Mouse (Mus musculus) liver, postnatal 0 days (tissue): ENCODE data around the gene Mak. TPM values are rescaled to one million over a fixed set of nuclear protein-coding genes. Genes with fewer than 3 reads are reported as not detected.
A peak's percentile ranks its signal among the peaks of the same experiment; 100 is the strongest.

Experiments
- ATAC-seq: fragments of 200-750 bp; cut with Nextera tagmentation; 2 replicates; pipeline ENCODE4 v1.8.0; 2017; ENCODE audit warnings: mild to moderate bottlenecking, moderate library complexity
- DNase-seq: peaks from one replicate; pipeline ENCODE4 v3.0.0-alpha.2; 2016
- H3K27ac ChIP-seq: fragments of 300-500 bp; sonication (generic); 2 replicates; pipeline ENCODE4 v1.5.1; 2014; ENCODE audit warnings: antibody characterized with exemption, moderate library complexity, mild to moderate bottlenecking, low read depth
- H3K27me3 ChIP-seq: fragments of 300-500 bp; sonication (generic); 2 replicates; pipeline ENCODE4 v1.6.1; 2014; ENCODE audit warnings: low read length, control low read depth, mixed read lengths; ENCODE audit not compliant: insufficient read depth
- H3K36me3 ChIP-seq: fragments of 300-500 bp; sonication (generic); replicated peaks from 2 replicates; pipeline ENCODE4 v1.6.1; 2014; ENCODE audit warnings: mild to moderate bottlenecking, control low read depth, low read length, moderate library complexity, mixed read lengths; ENCODE audit not compliant: insufficient read depth
- H3K4me1 ChIP-seq: fragments of 300-500 bp; sonication (generic); 2 replicates; pipeline ENCODE4 v1.6.1; 2014; ENCODE audit warnings: antibody characterized with exemption, mild to moderate bottlenecking, control low read depth; ENCODE audit not compliant: insufficient read depth
- H3K4me2 ChIP-seq: fragments of 300-500 bp; sonication (generic); 2 replicates; pipeline ENCODE4 v1.6.1; 2014; ENCODE audit warnings: low read depth, mild to moderate bottlenecking, low read length, moderate library complexity, mixed read lengths
- H3K4me3 ChIP-seq: fragments of 300-500 bp; sonication (generic); 2 replicates; pipeline ENCODE4 v1.5.1; 2014; ENCODE audit warnings: low read depth, low read length
- H3K9ac ChIP-seq: fragments of 300-500 bp; sonication (generic); replicated peaks from 2 replicates; pipeline ENCODE4 v1.6.1; 2014; ENCODE audit warnings: mild to moderate bottlenecking, moderate library complexity
- H3K9me3 ChIP-seq: fragments of 300-500 bp; sonication (generic); 2 replicates; pipeline ENCODE4 v1.6.1; 2016; ENCODE audit warnings: mild to moderate bottlenecking, control low read depth, low read length, mixed read lengths
- CTCF ChIP-seq: sonication (generic); IDR thresholded peaks from 2 replicates; pipeline ENCODE4 v1.5.1; 2016; ENCODE audit warnings: antibody characterized with exemption, low read depth
- EP300 ChIP-seq: IDR thresholded peaks from 2 replicates; pipeline ENCODE4 v1.6.1; 2016; ENCODE audit warnings: antibody characterized with exemption, low read depth, mild to moderate bottlenecking
- WGBS: fragments of 180-500 bp; shearing (Covaris S2); extraction: QIAGEN DNeasy Blood & Tissue Kit; methylation state at CpG from one replicate; pipeline ENCODE4 v1.1.7; 2014; ENCODE audit not compliant: insufficient replicate concordance; 5-methylcytosine and 5-hydroxymethylcytosine counted together
- polyA plus RNA-seq: library from polyadenylated mRNA; unstranded; fragments of >200 nt; fragmentation: Nextera tagmentation; extraction: Ambion mirVana; gene quantifications from 2 replicates; pipeline ENCODE4 v1.2.1, GENCODE M21; 2015

Gene Mak
- polyA plus RNA-seq, result 0.04 and 0.08 TPM in 2 replicates

GRCm38 (mm10) chr13:41079421-41079780 lies at the start of gene Mak:
Mak (minus strand) TSS chr13:41079706.
- H3K27ac ChIP-seq, result no peak within 1 kb of the TSS
- H3K9ac ChIP-seq, result no peak within 1 kb of the TSS
- H3K27me3 ChIP-seq, result peaks cover 23% of the 10 kb centered on the region
- H3K9me3 ChIP-seq, result no peaks in the 10 kb centered on the region
- peak within 1 kb of the TSS; percentile 44 for H3K4me3 ChIP-seq
- H3K36me3 ChIP-seq, result no peaks in the 10 kb centered on the region
- peak; percentile 96 for ATAC-seq
- under 1% methylated on average over 36 of the region's 40 CpGs for WGBS
- peak; percentile 85 for DNase-seq
- H3K4me2 ChIP-seq, result peak within 1 kb of the TSS; percentile 73
- H3K4me1 ChIP-seq, result peaks cover 11% of the 10 kb centered on the region
- TF ChIP-seq EP300 (no peak), CTCF (no peak)

- TF ChIP-seq EP300 (no peak), CTCF (no peak)
- no peaks in the 10 kb centered on the region for H3K4me1 ChIP-seq
- no peak overlapping the region for H3K4me3 ChIP-seq
- H3K27me3 ChIP-seq, result no peaks in the 10 kb centered on the region
- H3K9me3 ChIP-seq, result no peaks in the 10 kb centered on the region
- H3K9ac ChIP-seq, result no peak overlapping the region
- ATAC-seq (no peak), DNase-seq (no peak)
- H3K4me2 ChIP-seq, result no peak overlapping the region
- no peaks in the 10 kb centered on the region for H3K36me3 ChIP-seq
- no peak overlapping the region for H3K27ac ChIP-seq
- WGBS, result 82% methylated on average over 8 of the region's 8 CpGs
Measured at GRCm38 (mm10) chr13:41129061-41129460, 49.6 kb upstream of the Mak start.

GRCm38 (mm10) chr13:41128326-41128725 lies 48.8 kb upstream of the Mak start:
- WGBS, result 58% methylated on average over 8 of the region's 8 CpGs
- DNase-seq (no peak), ATAC-seq (no peak)

GRCm38 (mm10) chr13:41123666-41124225 lies 44.2 kb upstream of the Mak start:
- H3K9ac ChIP-seq, result no peak overlapping the region

More at GRCm38 (mm10) chr13:41128326-41128725, 48.8 kb upstream of the Mak start:
- Histone ChIP-seq H3K36me3 (no peaks in the 10 kb centered on the region), H3K9ac (no peak overlapping the region), H3K4me1 (no peaks in the 10 kb centered on the region), H3K9me3 (no peaks in the 10 kb centered on the region), H3K27me3 (no peaks in the 10 kb centered on the region), H3K4me3 (no peak overlapping the region), H3K4me2 (no peak overlapping the region), H3K27ac (no peak overlapping the region)
- no peak for TF ChIP-seq CTCF
- TF ChIP-seq EP300, result no peak

GRCm38 (mm10) chr13:41119152-41119945 lies 39.8 kb upstream of the Mak start:
- no peak overlapping the region for H3K9ac ChIP-seq
- no peaks in the 10 kb centered on the region for H3K9me3 ChIP-seq
- no peak overlapping the region for H3K27ac ChIP-seq
- no peak for TF ChIP-seq CTCF
- TF ChIP-seq EP300, result no peak
- no peak overlapping the region for H3K4me2 ChIP-seq
- WGBS, result 26% methylated on average over 9 of the region's 9 CpGs
- H3K36me3 ChIP-seq, result no peaks in the 10 kb centered on the region
- DNase-seq (no peak), ATAC-seq (no peak)
- no peaks in the 10 kb centered on the region for H3K4me1 ChIP-seq
- H3K4me3 ChIP-seq, result no peak overlapping the region
- H3K27me3 ChIP-seq, result no peaks in the 10 kb centered on the region

More at GRCm38 (mm10) chr13:41123666-41124225, 44.2 kb upstream of the Mak start:
- no peaks in the 10 kb centered on the region for H3K27me3 ChIP-seq
- H3K4me3 ChIP-seq, result no peak overlapping the region
- H3K4me2 ChIP-seq, result no peak overlapping the region
- no peak for ATAC-seq
- TF ChIP-seq CTCF (no peak), EP300 (no peak)
- H3K4me1 ChIP-seq, result no peaks in the 10 kb centered on the region
- DNase-seq, result no peak
- H3K36me3 ChIP-seq, result no peaks in the 10 kb centered on the region
- 89% methylated on average over 6 of the region's 6 CpGs for WGBS
- no peak overlapping the region for H3K27ac ChIP-seq
- H3K9me3 ChIP-seq, result no peaks in the 10 kb centered on the region

- Histone ChIP-seq H3K9ac (no peak within 1 kb of the TSS), H3K36me3 (no peaks in the 10 kb centered on the region), H3K4me3 (no peak within 1 kb of the TSS), H3K27ac (no peak within 1 kb of the TSS), H3K4me1 (no peaks in the 10 kb centered on the region), H3K27me3 (0 out of 2 replicates have a peak, but pooled peaks cover 5% of the 10 kb centered on the region), H3K9me3 (no peaks in the 10 kb centered on the region), H3K4me2 (peak within 1 kb of the TSS; percentile 45)
- ATAC-seq, result no peak
- no peak for TF ChIP-seq CTCF
- TF ChIP-seq EP300, result no peak
- DNase-seq, result no peak
- WGBS, result 31% methylated on average over 14 of the region's 14 CpGs
Measured at GRCm38 (mm10) chr13:41113940-41114339, 34.4 kb upstream of the Mak start, which contains the start of gene Sycp2l. Sycp2l (plus strand) TSS chr13:41114307.
